Mouse (Mus musculus): ENCODE results near the gene Gstm6. TPM values are rescaled to one million over a fixed set of nuclear protein-coding genes. Genes with fewer than 3 reads are reported as not detected.
"Not testable (repeated sequence)": the region's sequence is repeated elsewhere in the genome, so short reads cannot be mapped to it uniquely, and the experiment has no call there.

Gstm6 gene
- polyA plus RNA-seq (2012; rRNA removed): 8.5 and 10.0 TPM in 2 replicates

GRCm38 (mm10) chr3:107943239-107943990 lies at the start of gene Gstm6:
Gene Gstm6 (minus strand): TSS chr3:107943749.
- peak in 1 of 2 experiments; percentile 37 for DNase-seq (ENCODE audit: extremely low spot score in 1 of 2, low spot score in 1 of 2)

GRCm38 (mm10) chr3:107986041-107986562 lies 42.6 kb upstream of the Gstm6 start, which contains the start of gene Gstm2:
Gene Gstm2 (minus strand): TSS chr3:107986453.
- no peak for DNase-seq (ENCODE audit: extremely low spot score in 1 of 2, low spot score in 1 of 2)

GRCm38 (mm10) chr3:107985141-107985540 lies 41.6 kb upstream of the Gstm6 start:
- not testable (repeated sequence) for DNase-seq (ENCODE audit: extremely low spot score in 1 of 2, low spot score in 1 of 2)

- no peak for DNase-seq (ENCODE audit: extremely low spot score in 1 of 2, low spot score in 1 of 2)
Measured at GRCm38 (mm10) chr3:107984471-107984870, 40.9 kb upstream of the Gstm6 start.

- no peak for DNase-seq (ENCODE audit: extremely low spot score in 1 of 2, low spot score in 1 of 2)
Measured at GRCm38 (mm10) chr3:107983771-107984170, 40.2 kb upstream of the Gstm6 start.

- no peak for DNase-seq (ENCODE audit: extremely low spot score in 1 of 2, low spot score in 1 of 2)
Measured at GRCm38 (mm10) chr3:107982726-107983125, 39.2 kb upstream of the Gstm6 start.

GRCm38 (mm10) chr3:107981261-107981660 lies 37.7 kb upstream of the Gstm6 start:
- DNase-seq (ENCODE audit: extremely low spot score in 1 of 2, low spot score in 1 of 2): no peak

- no peak for DNase-seq (ENCODE audit: extremely low spot score in 1 of 2, low spot score in 1 of 2)
Measured at GRCm38 (mm10) chr3:107977691-107978090, 34.1 kb upstream of the Gstm6 start.

GRCm38 (mm10) chr3:107974237-107974636 lies 30.7 kb upstream of the Gstm6 start:
- no peak for DNase-seq (ENCODE audit: extremely low spot score in 1 of 2, low spot score in 1 of 2)

- no peak for DNase-seq (ENCODE audit: extremely low spot score in 1 of 2, low spot score in 1 of 2)
Measured at GRCm38 (mm10) chr3:107972070-107972469, 28.5 kb upstream of the Gstm6 start.

- not testable (repeated sequence) for DNase-seq (ENCODE audit: extremely low spot score in 1 of 2, low spot score in 1 of 2)
Measured at GRCm38 (mm10) chr3:107971101-107971500, 27.6 kb upstream of the Gstm6 start.

- no peak for DNase-seq (ENCODE audit: extremely low spot score in 1 of 2, low spot score in 1 of 2)
Measured at GRCm38 (mm10) chr3:107968724-107969395, 25.3 kb upstream of the Gstm6 start, which contains the start of gene Gstm3. Gene Gstm3 (minus strand): TSS chr3:107969283.

- DNase-seq (ENCODE audit: extremely low spot score in 1 of 2, low spot score in 1 of 2): no peak
Measured at GRCm38 (mm10) chr3:107966631-107967030, 23.1 kb upstream of the Gstm6 start.

GRCm38 (mm10) chr3:107965592-107965991 lies 22.0 kb upstream of the Gstm6 start:
- no peak for DNase-seq (ENCODE audit: extremely low spot score in 1 of 2, low spot score in 1 of 2)

- no peak for DNase-seq (ENCODE audit: extremely low spot score in 1 of 2, low spot score in 1 of 2)
Measured at GRCm38 (mm10) chr3:107964656-107965308, 21.2 kb upstream of the Gstm6 start.

- no peak for DNase-seq (ENCODE audit: extremely low spot score in 1 of 2, low spot score in 1 of 2)
Measured at GRCm38 (mm10) chr3:107964026-107964425, 20.5 kb upstream of the Gstm6 start.

- not testable (repeated sequence) for DNase-seq (ENCODE audit: extremely low spot score in 1 of 2, low spot score in 1 of 2)
Measured at GRCm38 (mm10) chr3:107955260-107955659, 11.7 kb upstream of the Gstm6 start.

GRCm38 (mm10) chr3:107953906-107954305 lies 10.4 kb upstream of the Gstm6 start:
- no peak for DNase-seq (ENCODE audit: extremely low spot score in 1 of 2, low spot score in 1 of 2)

GRCm38 (mm10) chr3:107953328-107953755 lies 9.8 kb upstream of the Gstm6 start:
- peak in 1 of 2 experiments; percentile 36 for DNase-seq (ENCODE audit: extremely low spot score in 1 of 2, low spot score in 1 of 2)

GRCm38 (mm10) chr3:107950531-107950930 lies 7.0 kb upstream of the Gstm6 start:
- no peak for DNase-seq (ENCODE audit: extremely low spot score in 1 of 2, low spot score in 1 of 2)

GRCm38 (mm10) chr3:107949461-107949860 lies 5.9 kb upstream of the Gstm6 start:
- not testable (repeated sequence) for DNase-seq (ENCODE audit: extremely low spot score in 1 of 2, low spot score in 1 of 2)

Measured in frontal cortex, adult 2 months (tissue).